Mouse (Mus musculus) embryonic facial prominence, embryonic 10.5 days (tissue): ENCODE measurements around the gene Lca5l. TPM values are rescaled to one million over a fixed set of nuclear protein-coding genes. Genes with fewer than 3 reads are reported as not detected.

Experiments used
- polyA plus RNA-seq: library from polyadenylated mRNA; unstranded; fragments of >200 nt; fragmentation: Nextera tagmentation; extraction: Ambion mirVana; gene quantifications from 2 replicates; pipeline ENCODE4 v1.2.1, GENCODE M21; 2016

Lca5l gene
- polyA plus RNA-seq, 1 experiment from 2014 or later: 0.85 TPM

Other genes with a start within 250 kb of the Lca5l start
- gene Psmg1, start 201.3 kb downstream of the Lca5l start, polyA plus RNA-seq: 115 and 122 TPM in 2 replicates
- gene Brwd1, start 109.7 kb downstream of the Lca5l start, polyA plus RNA-seq: 127 and 130 TPM in 2 replicates
- 895 and 901 TPM in 2 replicates for gene Hmgn1, start 64.5 kb downstream of the Lca5l start, polyA plus RNA-seq
- gene Wrb, start 46.9 kb downstream of the Lca5l start, polyA plus RNA-seq: 86.2 and 94.3 TPM in 2 replicates
- gene Sh3bgr, start 8.2 kb upstream of the Lca5l start, polyA plus RNA-seq: 1.5 and 1.7 TPM in 2 replicates
- 0.24 and 0.32 TPM in 2 replicates for gene B3galt5, start 43.5 kb upstream of the Lca5l start, polyA plus RNA-seq